Mouse (Mus musculus) large intestine, adult 2 months (tissue): Measurements from ENCODE around the gene Gucy1b2. TPM values are rescaled to one million over a fixed set of nuclear protein-coding genes. Genes with fewer than 3 reads are reported as not detected.

ENCODE experiments used
- DNase-seq: peaks from one replicate; pipeline ENCODE4 v3.0.0-alpha.2; 2012; ENCODE audit warnings: low read depth, low spot score
- WGBS: fragments of 180-500 bp; shearing (Covaris S2); methylation state at CpG from one replicate; pipeline ENCODE4 v1.1.7; 2018; 5-methylcytosine and 5-hydroxymethylcytosine counted together
- polyA plus RNA-seq: library from polyadenylated mRNA; depleted of rRNA; stranded (reverse); fragments of >200 nt; gene quantifications from 2 replicates; pipeline ENCODE4 v1.2.3, GENCODE M21; 2012

The Gucy1b2 gene
- polyA plus RNA-seq, 1 experiment = not detected

DNA sequence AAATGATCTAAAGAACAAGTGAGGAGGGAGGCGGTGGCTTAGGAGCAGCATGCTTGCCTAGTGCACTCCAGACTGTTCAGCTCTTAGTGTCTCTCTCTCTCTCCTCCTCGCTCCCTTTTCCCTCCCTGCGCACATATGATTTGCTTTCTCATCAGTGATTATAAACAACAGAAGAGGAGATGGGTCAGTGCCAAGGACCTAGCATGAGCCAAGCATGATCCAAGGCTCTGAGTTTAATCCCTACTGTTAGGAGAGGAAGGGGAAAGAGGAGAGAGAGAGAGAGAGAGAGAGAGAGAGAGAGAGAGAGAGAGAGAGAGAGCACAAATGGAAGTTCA is 8.9 kb downstream of the Gucy1b2 start:
- DNase-seq = no peak
- 77% methylated on average over 3 of the region's 3 CpGs for WGBS

DNA sequence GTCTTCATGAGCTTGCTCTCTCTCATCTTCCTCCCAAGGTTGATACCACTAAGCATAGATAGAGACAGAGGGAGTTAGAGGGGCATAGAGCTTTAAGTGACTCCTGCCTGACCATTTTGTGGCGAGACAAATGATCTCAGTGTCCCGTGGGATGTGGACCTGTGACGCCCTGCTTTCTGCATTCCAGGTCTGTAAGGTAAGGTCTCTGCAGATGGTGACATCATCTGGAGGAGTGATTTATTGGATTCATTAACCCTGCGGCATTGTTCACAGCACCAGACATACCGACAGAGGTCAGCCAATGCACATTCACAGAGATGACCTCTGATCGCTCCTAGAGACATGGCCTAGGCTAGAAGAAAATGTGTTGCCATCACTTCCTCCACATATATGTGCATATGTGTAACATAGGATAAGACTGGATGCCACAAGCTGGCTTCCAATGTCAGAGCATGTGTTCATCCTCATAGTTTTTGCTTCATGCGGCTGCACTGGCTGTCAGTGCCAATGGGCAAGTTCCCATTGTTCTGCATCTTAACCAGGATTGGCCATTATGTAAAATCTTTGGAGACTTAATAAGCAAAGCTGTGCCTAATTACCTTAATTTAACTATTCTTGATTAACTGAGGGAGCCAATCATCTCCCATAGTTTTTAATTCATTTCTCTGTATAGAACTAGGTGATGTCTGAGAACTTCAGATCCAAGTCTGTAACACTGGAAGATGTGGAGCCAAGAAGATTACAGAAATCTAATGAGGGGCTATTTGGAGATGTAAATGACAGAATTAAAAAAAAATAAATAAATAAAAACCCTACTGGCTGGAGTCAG is 9.5 kb downstream of the Gucy1b2 start:
- WGBS = 45% methylated on average over 7 of the region's 7 CpGs
- no peak for DNase-seq

- 63% methylated on average over 6 of the region's 6 CpGs for WGBS
- DNase-seq = no peak
Observed at GRCm38 (mm10) chr14:62443840-62444430, 12.2 kb downstream of the Gucy1b2 start.

DNA sequence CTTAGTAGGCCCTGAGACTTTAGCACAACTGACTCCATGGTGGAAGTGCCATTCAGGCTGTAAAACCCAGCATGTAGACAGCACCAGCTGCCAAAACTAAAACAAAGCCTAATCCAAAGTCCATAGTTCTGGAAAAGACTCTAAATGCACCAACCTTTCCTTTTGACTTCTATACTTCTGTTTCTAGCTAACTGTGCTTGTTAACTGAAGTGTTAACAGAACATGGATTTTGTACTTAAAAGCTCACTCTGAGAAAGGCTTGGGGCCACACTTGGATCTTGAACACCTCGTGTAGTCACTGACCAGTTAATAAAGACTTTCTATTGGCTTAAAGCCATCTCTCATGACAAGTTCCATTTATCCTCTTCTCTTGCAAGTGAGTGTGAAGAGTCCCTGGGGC is 13.1 kb downstream of the Gucy1b2 start:
- WGBS = 51% methylated on average over 1 of the region's 1 CpGs
- DNase-seq = no peak

DNA sequence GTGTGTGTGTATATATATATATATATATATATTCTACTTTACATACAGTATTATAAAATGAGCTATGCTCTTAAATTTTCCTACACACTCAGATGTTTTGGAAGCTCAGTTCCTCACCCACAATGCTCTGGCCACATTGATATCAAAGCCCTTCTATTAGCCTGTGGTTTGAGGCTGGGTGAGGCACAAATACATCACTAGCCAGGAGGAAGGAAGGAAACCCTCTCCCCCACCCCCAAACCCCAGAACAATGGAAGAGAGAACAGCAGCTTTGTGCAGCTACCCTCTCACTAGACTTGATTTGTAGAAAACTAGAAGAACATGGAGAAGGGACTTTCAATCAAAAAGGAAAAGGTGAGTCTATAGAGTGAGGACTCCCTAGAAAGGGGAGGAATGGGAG is 16.1 kb downstream of the Gucy1b2 start:
- no peak for DNase-seq

DNA sequence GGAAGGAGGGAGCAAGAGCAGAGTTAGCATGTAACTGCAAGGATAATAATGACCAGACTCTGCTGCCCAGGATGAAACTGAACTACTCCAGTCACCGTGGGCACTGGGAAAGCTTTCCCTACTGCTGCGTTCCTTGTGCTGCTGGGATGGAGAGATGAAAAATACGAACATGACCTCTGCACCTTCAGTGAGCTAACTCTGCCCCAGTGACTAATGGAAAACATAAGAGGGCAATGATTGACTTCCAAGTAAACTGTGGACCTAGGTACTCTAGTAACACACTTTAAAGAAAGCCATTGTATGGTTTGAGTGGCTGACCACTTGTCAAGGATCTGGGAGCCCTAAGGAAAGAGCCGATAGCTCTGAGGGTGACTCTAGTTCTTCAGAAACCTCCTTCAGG is 17.9 kb downstream of the Gucy1b2 start:
- WGBS = 73% methylated on average over 4 of the region's 4 CpGs
- DNase-seq = no peak

GRCm38 (mm10) chr14:62437806-62438205 is 18.3 kb downstream of the Gucy1b2 start:
- 88% methylated on average over 2 of the region's 2 CpGs for WGBS
- no peak for DNase-seq

DNA sequence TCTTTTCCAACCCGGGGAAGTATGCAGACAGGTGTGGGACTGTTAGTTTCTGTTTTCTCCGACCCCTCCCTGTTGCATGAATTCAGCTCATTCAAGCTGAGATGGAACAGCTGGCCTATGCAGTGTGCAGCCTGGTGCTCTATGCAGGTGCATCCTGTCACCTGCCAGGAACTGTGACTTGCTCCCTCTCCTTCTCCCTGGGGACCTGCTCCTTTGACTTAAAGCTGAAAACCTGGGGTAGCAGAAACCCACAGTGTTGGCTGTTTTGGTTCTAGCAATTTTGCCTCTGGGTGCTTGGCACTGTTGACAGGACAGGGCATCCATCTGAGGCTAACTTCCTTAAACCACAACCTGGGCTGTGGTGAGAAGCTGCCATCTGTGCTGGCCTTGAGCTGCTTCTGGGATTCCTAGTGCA is 30.8 kb downstream of the Gucy1b2 start:
- WGBS = 35% methylated on average over 2 of the region's 2 CpGs
- DNase-seq = no peak

GRCm38 (mm10) chr14:62422265-62422664 is 33.8 kb downstream of the Gucy1b2 start:
- no peak for DNase-seq
- 60% methylated on average over 4 of the region's 4 CpGs for WGBS

- DNase-seq = no peak
- 57% methylated on average over 3 of the region's 3 CpGs for WGBS
Observed at GRCm38 (mm10) chr14:62417501-62417900, 38.6 kb downstream of the Gucy1b2 start.

DNA sequence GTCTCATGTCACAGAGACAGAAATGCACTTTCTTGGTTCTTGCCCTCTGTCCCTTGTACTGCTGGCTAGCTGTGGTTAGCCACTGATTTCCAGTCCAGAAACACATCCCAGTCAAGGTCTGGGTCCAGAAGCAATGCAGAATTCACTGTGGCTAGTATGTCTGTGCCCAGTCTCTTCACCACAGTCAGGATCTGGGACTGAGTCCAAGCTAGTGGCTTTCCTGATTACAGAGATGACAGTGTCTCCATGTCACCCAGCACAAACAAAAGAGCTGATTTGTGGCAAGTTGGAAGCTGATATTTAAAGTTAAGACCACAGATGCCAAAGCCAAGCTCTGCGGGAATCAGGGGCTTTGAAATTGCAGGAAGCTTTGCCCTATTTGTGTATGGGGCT is 39.4 kb downstream of the Gucy1b2 start:
- 28% methylated on average over 1 of the region's 1 CpGs for WGBS
- no peak for DNase-seq

DNA sequence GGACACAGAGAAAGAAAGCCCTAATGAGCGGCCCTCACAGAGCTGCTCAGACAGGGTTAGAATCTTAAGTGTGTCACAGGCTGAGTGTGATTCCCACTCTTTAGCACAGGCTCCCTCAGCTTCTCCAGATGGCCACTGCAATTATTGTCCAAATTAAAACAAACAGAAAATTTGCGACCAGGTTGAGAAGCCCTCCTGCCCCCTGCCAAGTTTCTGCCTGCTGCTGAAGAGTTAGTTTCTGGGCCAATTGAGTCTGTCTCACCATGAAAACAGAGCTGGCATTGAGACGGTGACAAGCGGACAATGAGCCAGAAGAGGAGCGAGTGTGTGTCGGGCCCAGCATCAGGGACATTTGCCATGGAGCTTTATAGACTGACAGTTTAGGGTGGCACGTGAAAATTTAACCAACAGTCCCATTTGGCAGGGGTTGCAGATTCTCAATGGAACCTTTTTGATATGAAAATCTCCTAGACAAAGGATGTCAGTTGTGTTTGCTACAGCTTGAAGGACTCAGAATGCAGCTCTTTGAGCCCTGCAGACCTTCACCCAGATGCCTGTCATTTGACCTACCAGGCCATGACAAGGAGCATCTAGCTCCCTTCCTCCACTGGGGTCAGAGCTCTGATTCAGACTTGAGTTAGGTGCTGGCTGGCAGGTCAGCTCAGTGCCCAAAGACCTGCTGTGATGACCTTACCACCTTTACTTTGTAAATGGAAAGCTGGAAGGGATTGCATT is 39.9 kb downstream of the Gucy1b2 start:
- 71% methylated on average over 7 of the region's 7 CpGs for WGBS
- no peak for DNase-seq

DNA sequence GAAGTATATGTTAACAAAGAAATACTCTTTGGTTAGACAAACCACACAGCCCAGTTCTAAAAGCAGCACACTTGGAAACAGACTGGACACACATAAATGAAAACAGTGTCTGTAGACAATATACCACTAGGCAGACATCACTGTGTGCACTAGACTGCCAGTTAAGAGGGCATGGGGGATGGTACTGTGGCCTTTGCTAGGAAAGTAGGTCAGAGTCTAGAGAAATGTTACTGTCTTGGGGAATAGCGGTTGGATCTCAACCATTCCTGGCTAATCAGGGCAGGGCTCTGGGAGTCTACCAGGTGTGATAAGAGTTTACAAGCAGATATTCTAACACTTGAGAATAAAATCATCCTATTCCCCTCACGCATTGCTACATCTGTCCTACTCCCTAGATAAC is 60.7 kb downstream of the Gucy1b2 start:
- DNase-seq = no peak
- WGBS = 56% methylated on average over 2 of the region's 2 CpGs

DNA sequence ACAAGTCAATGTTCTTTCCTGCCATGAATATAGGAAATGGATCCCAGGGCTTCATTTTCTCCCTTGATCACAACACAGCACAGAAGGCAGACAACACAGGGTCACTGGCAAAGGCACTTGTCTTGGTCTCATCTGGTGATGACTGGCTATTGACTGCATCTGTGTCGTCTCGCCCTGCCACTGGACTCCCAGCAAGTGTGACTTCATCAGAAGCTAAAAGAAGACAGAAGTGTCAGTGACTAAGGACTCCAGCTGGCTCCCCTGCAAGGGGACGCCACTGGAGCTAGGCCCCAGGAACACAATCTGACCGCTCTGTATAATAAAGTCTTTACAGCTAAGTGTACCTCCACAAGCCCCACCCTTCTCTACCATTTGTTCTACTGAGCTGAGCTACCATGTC is 63.3 kb downstream of the Gucy1b2 start:
- 49% methylated on average over 4 of the region's 4 CpGs for WGBS
- DNase-seq = no peak

DNA sequence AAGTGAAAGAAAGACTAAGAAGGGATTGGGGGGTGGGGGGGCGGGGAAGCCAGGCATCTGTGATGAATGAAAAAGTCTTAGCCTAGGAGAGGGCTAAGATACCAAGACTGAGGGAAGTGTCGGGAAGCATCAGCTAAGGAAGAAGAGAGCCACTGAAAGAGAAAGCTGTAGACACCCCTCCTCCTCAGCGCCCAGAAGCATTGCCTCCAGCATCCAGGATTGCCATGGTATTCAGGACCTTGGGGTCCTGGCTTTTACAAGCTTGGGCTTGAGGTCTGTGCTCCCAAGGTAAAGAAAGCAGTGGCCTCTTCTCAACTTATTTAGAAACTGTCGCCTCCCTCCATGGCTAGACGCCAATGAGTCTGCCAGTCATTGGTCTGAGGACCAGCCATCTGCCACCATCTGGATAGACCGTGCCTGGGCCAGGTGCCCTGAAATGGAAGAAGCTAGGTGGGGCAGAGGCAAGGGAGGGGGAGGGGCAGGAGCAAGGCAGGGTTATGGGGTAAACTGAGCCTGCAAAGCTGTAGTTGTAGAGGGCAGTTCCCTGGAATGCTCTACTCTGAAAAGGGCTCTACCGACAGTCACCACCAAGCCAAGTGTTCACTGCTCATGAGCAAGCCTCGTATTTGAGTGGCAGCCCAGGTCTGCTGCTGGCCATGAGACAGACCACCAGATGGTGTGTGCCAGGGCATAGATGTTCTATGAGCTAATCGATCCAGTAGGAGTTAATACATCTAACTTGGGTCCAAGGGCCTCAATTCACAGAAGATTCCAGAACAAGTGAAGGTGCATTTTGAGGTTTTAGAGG is 66.2 kb downstream of the Gucy1b2 start:
- no peak for DNase-seq
- WGBS = 71% methylated on average over 9 of the region's 9 CpGs

GRCm38 (mm10) chr14:62389064-62389728 is 66.9 kb downstream of the Gucy1b2 start:
- WGBS = 79% methylated on average over 6 of the region's 6 CpGs
- no peak for DNase-seq

GRCm38 (mm10) chr14:62383786-62384299 is 72.2 kb downstream of the Gucy1b2 start:
- no peak for DNase-seq
- 71% methylated on average over 3 of the region's 3 CpGs for WGBS

GRCm38 (mm10) chr14:62383109-62383508 is 73.0 kb downstream of the Gucy1b2 start:
- 96% methylated on average over 3 of the region's 3 CpGs for WGBS
- no peak for DNase-seq

DNA sequence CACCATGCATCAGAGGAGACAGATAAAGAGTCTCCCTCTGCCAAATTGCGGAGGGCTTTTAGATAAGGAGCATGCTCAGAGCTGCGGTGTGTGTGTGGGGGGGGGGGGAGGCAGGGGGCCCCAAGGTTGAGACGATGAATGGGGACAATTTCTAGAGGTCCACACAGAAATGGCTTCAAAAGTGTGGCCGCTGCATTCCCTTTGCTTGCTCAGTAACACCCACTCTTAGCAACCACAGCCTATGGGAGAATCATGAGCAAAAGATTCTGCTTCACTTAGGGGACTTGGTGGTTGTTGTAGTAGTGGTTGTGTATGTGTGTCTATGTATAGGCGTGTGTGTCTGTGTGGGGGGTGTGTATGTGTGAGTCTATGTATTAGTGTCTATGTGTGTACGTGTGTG is 75.5 kb downstream of the Gucy1b2 start:
- 91% methylated on average over 6 of the region's 6 CpGs for WGBS
- DNase-seq = no peak
